Mouse (Mus musculus): Measurements from ENCODE around the gene Tmem109. TPM values are rescaled to one million over a fixed set of nuclear protein-coding genes. Genes with fewer than 3 reads are reported as not detected.

Tmem109 gene
- polyA plus RNA-seq, 1 experiment, result 16.3 TPM

DNA sequence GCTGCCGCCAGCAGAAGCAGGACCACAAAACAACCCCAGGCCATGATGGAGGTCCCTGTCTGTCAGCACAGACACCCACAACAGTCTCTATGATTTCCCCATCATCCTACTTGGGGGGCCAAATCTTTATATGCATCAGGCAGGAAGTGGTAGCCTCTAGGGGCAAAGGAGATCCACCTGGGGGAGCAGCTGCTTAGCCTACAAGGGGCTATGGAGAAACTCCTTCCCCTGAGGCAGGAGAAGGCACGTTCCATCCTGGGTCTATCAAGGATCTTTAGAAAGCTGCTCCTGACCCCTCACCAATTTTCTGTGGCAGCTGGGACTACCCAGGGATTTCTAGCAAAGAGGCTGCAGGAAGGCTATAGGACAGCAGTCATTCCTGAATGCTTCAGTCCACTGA is 38.7 kb upstream of the Tmem109 start, which contains the start of gene Zp1:
TSS of gene Zp1 (minus strand) at position 101 of the 400 bp plus-strand sequence.
- Histone ChIP-seq H3K9ac (ENCODE audit: low read depth, poor library complexity, severe bottlenecking) (no peak within 1 kb of the TSS), H3K4me3 (ENCODE audit: low read depth, low read length) (no peak within 1 kb of the TSS), H3K9me3 (replicated peaks; ENCODE audit: control insufficient read depth, insufficient read depth, low read length, poor library complexity, severe bottlenecking) (no peaks in the 10 kb centered on the region), H3K36me3 (ENCODE audit: control insufficient read depth, insufficient read depth, low read length, poor library complexity, severe bottlenecking) (no peaks in the 10 kb centered on the region), H3K27me3 (ENCODE audit: control insufficient read depth, insufficient read depth, low read length, poor library complexity, severe bottlenecking) (no peaks in the 10 kb centered on the region), H3K4me1 (ENCODE audit: control insufficient read depth, insufficient read depth, low read length) (peaks cover under 1% of the 10 kb centered on the region), H3K27ac (ENCODE audit: insufficient read depth, low read length) (no peak within 1 kb of the TSS)
- no peak for TF ChIP-seq EP300 (IDR thresholded peaks at IDR 0.05; ENCODE audit: insufficient read depth, low read depth, low read length)
- no peak for TF ChIP-seq CTCF (IDR thresholded peaks at IDR 0.05; ENCODE audit: low read depth, low read length)
- TF ChIP-seq POLR2A (IDR thresholded peaks at IDR 0.05; ENCODE audit: insufficient read depth, low read length), result no peak

DNA sequence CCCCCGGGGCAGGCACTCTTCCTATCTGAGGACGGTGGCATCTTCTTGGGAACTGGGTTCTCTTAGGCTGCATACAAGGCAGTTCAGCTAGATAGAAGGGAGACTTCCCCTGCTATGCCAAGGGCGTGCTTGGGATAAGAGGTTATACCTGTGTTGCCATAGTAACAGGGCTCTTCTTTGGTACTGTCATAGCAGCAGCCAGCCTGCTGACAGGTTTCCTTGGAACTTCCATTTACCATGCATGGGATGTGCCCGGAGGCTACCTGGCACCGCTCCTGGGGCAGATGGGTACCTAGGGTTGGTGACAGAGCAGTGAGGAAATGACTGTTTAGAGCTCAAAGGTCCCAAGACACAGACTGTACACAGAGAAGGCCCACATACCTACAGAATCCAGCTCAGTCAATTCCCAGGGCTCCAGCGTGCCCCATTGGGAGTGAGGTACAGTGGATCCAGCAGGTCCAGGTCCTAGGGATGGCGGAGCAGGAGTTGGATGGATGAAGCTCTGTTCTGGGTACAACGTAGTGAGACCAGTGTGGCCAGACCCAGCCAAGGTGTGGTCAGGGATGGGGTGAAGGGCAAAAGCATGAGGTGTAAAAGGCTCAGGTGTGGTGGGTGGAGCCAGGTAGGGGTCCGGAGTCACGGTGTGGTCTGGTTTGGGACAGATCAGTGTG is 36.7 kb upstream of the Tmem109 start:
- no peaks in the 10 kb centered on the region for H3K27me3 ChIP-seq (ENCODE audit: control insufficient read depth, insufficient read depth, low read length, poor library complexity, severe bottlenecking)
- TF ChIP-seq CTCF (IDR thresholded peaks at IDR 0.05; ENCODE audit: low read depth, low read length), result no peak
- TF ChIP-seq EP300 (IDR thresholded peaks at IDR 0.05; ENCODE audit: insufficient read depth, low read depth, low read length), result no peak
- TF ChIP-seq POLR2A (IDR thresholded peaks at IDR 0.05; ENCODE audit: insufficient read depth, low read length), result no peak
- no peak overlapping the region for H3K9ac ChIP-seq (ENCODE audit: low read depth, poor library complexity, severe bottlenecking)
- H3K4me1 ChIP-seq (ENCODE audit: control insufficient read depth, insufficient read depth, low read length), result no peaks in the 10 kb centered on the region
- no peak overlapping the region for H3K4me3 ChIP-seq (ENCODE audit: low read depth, low read length)
- no peak overlapping the region for H3K27ac ChIP-seq (ENCODE audit: insufficient read depth, low read length)
- H3K36me3 ChIP-seq (ENCODE audit: control insufficient read depth, insufficient read depth, low read length, poor library complexity, severe bottlenecking), result no peaks in the 10 kb centered on the region
- no peaks in the 10 kb centered on the region for H3K9me3 ChIP-seq (replicated peaks; ENCODE audit: control insufficient read depth, insufficient read depth, low read length, poor library complexity, severe bottlenecking)

DNA sequence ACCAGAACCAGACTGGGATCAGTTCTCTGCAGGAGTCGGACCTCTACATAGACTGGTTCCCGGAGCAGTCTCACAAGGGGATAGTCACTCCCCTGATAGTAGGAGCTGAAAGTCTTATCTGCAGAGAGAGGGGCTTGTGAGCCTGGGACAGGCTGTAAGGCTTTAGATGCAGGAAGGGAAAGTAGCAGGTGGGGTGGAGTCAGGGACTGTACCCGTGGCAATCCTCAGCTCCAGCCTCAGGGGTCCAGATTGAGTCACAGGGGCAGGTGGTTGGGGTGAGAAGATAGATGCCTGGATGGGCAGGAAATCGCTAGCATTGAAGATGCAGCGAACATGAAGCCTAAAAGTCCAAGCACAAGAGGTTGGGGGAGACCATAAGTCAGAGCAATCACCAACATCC is 34.7 kb upstream of the Tmem109 start:
- Histone ChIP-seq H3K4me1 (ENCODE audit: control insufficient read depth, insufficient read depth, low read length) (no peaks in the 10 kb centered on the region), H3K9ac (ENCODE audit: low read depth, poor library complexity, severe bottlenecking) (no peak overlapping the region), H3K4me3 (ENCODE audit: low read depth, low read length) (no peak overlapping the region), H3K36me3 (ENCODE audit: control insufficient read depth, insufficient read depth, low read length, poor library complexity, severe bottlenecking) (no peaks in the 10 kb centered on the region), H3K27me3 (ENCODE audit: control insufficient read depth, insufficient read depth, low read length, poor library complexity, severe bottlenecking) (no peaks in the 10 kb centered on the region), H3K9me3 (replicated peaks; ENCODE audit: control insufficient read depth, insufficient read depth, low read length, poor library complexity, severe bottlenecking) (no peaks in the 10 kb centered on the region), H3K27ac (ENCODE audit: insufficient read depth, low read length) (no peak overlapping the region)
- TF ChIP-seq CTCF (IDR thresholded peaks at IDR 0.05; ENCODE audit: low read depth, low read length) (no peak), EP300 (IDR thresholded peaks at IDR 0.05; ENCODE audit: insufficient read depth, low read depth, low read length) (no peak), POLR2A (IDR thresholded peaks at IDR 0.05; ENCODE audit: insufficient read depth, low read length) (no peak)

DNA sequence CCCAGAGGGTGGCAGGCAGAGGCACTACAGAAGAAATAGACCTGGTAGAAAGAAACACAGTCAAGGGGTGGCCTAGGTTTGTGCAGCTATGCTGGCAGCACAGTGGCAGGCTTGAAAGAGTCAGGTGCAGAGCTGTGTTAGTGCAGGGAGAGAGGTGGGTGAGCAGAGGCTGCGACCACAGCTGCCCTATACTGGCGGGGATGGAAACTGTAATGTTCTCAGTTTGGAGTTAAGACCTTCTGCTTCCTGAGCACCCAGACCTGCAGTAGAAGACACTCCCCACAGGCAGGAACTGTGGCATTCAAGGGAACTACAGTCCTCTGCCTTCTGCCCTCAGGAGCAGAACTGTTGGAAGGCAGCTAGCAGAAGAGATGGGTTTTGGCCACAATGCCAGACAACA is 33.1 kb upstream of the Tmem109 start:
- H3K36me3 ChIP-seq (ENCODE audit: control insufficient read depth, insufficient read depth, low read length, poor library complexity, severe bottlenecking), result no peaks in the 10 kb centered on the region
- no peaks in the 10 kb centered on the region for H3K27me3 ChIP-seq (ENCODE audit: control insufficient read depth, insufficient read depth, low read length, poor library complexity, severe bottlenecking)
- no peaks in the 10 kb centered on the region for H3K9me3 ChIP-seq (replicated peaks; ENCODE audit: control insufficient read depth, insufficient read depth, low read length, poor library complexity, severe bottlenecking)
- TF ChIP-seq EP300 (IDR thresholded peaks at IDR 0.05; ENCODE audit: insufficient read depth, low read depth, low read length) (no peak), POLR2A (IDR thresholded peaks at IDR 0.05; ENCODE audit: insufficient read depth, low read length) (no peak), CTCF (IDR thresholded peaks at IDR 0.05; ENCODE audit: low read depth, low read length) (no peak)
- H3K4me3 ChIP-seq (ENCODE audit: low read depth, low read length), result no peak overlapping the region
- no peak overlapping the region for H3K27ac ChIP-seq (ENCODE audit: insufficient read depth, low read length)
- no peaks in the 10 kb centered on the region for H3K4me1 ChIP-seq (ENCODE audit: control insufficient read depth, insufficient read depth, low read length)
- H3K9ac ChIP-seq (ENCODE audit: low read depth, poor library complexity, severe bottlenecking), result no peak overlapping the region

DNA sequence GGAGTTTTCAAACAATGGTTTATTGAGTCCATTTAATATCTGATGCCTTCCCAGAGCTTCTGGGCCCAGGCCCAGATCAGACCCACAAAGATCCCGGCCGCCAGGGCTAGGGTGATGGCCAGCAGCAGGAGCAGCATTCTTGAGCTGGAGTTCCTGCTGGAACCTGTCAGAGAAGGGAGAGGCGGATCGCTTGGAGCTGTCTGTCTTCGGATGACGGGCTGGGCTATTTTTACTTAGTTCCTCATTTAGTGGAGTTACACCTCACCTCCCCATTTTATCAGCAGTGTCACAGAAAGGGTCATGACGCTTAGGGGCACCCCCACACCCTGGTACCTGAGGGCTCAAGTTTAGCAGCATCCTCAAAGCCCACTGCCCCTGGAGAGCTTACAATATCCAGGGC is 32.5 kb upstream of the Tmem109 start:
- Histone ChIP-seq H3K9ac (ENCODE audit: low read depth, poor library complexity, severe bottlenecking) (no peak overlapping the region), H3K4me3 (ENCODE audit: low read depth, low read length) (no peak overlapping the region), H3K9me3 (replicated peaks; ENCODE audit: control insufficient read depth, insufficient read depth, low read length, poor library complexity, severe bottlenecking) (no peaks in the 10 kb centered on the region), H3K27me3 (ENCODE audit: control insufficient read depth, insufficient read depth, low read length, poor library complexity, severe bottlenecking) (no peaks in the 10 kb centered on the region), H3K27ac (ENCODE audit: insufficient read depth, low read length) (no peak overlapping the region), H3K36me3 (ENCODE audit: control insufficient read depth, insufficient read depth, low read length, poor library complexity, severe bottlenecking) (0 out of 2 replicates have a peak, but pooled peaks cover under 1% of the 10 kb centered on the region), H3K4me1 (ENCODE audit: control insufficient read depth, insufficient read depth, low read length) (no peaks in the 10 kb centered on the region)
- TF ChIP-seq CTCF (IDR thresholded peaks at IDR 0.05; ENCODE audit: low read depth, low read length) (no peak), EP300 (IDR thresholded peaks at IDR 0.05; ENCODE audit: insufficient read depth, low read depth, low read length) (no peak), POLR2A (IDR thresholded peaks at IDR 0.05; ENCODE audit: insufficient read depth, low read length) (no peak)

DNA sequence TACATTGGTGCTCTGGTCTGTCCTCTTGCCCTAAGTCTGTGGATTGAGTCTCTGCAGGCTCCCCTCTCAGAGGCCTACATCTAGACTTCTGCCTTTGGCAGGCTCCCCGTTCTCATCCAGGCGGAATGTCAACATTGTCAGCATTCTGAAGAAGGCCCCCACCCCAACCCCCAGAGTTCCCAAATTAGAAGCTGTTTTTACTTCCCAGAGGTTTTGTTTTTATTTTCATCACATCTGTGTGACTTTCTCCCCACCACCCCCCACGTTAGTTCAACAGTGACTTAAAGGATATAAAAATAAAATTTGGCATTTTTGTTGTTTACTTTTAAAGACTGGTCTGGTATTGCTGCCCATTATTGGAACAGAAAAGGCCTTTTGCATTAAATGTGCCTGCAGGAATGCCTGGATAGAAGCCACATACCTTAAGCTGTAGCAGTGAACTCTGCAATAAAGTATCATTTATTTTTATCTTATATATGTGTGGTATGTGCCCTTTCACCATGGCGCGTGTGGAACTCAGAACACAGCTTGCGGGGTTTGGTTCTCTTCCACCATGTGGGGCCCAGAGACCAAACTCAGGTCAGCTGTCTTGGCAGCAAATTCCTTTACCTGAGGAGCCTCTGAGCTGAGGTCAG is 27.4 kb upstream of the Tmem109 start:
- Histone ChIP-seq H3K4me3 (ENCODE audit: low read depth, low read length) (no peak overlapping the region), H3K9ac (ENCODE audit: low read depth, poor library complexity, severe bottlenecking) (no peak overlapping the region), H3K4me1 (ENCODE audit: control insufficient read depth, insufficient read depth, low read length) (no peaks in the 10 kb centered on the region), H3K9me3 (replicated peaks; ENCODE audit: control insufficient read depth, insufficient read depth, low read length, poor library complexity, severe bottlenecking) (no peaks in the 10 kb centered on the region), H3K27ac (ENCODE audit: insufficient read depth, low read length) (no peak overlapping the region), H3K36me3 (ENCODE audit: control insufficient read depth, insufficient read depth, low read length, poor library complexity, severe bottlenecking) (peaks cover 19% of the 10 kb centered on the region), H3K27me3 (ENCODE audit: control insufficient read depth, insufficient read depth, low read length, poor library complexity, severe bottlenecking) (no peaks in the 10 kb centered on the region)
- TF ChIP-seq POLR2A (IDR thresholded peaks at IDR 0.05; ENCODE audit: insufficient read depth, low read length), result no peak
- no peak for TF ChIP-seq EP300 (IDR thresholded peaks at IDR 0.05; ENCODE audit: insufficient read depth, low read depth, low read length)
- TF ChIP-seq CTCF (IDR thresholded peaks at IDR 0.05; ENCODE audit: low read depth, low read length), result no peak
